Mouse (Mus musculus): ENCODE measurements around the gene Fgfr1op2. TPM values are rescaled to one million over a fixed set of nuclear protein-coding genes. Genes with fewer than 3 reads are reported as not detected.

Fgfr1op2 gene
- polyA plus RNA-seq, 1 experiment from 2014 or later, result 56.1 TPM

DNA sequence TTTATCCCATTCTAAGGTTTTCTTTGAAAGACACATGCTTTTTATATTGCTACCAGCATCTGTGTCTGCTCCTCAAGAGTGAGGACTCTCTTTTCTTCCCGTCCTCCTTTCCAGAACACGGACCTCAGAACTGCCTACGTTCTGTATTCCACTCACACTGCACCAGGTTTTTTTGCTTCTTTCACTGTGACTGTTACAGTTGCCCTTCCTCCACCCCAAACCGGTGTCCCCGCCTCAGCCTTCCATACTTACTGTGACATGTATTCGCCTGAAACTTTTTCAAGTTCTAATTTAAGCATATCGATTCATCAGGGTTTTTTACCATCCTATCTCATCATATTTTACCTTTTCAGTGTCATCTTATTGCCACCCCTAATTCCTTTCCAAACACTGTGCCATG is 1.6 kb downstream of the Fgfr1op2 start:
- no peak overlapping the region for H3K27ac ChIP-seq (ENCODE audit: low read depth, low read length)
- H3K9ac ChIP-seq (ENCODE audit: low read length), result peak overlapping the region; percentile 93
- no peaks in the 10 kb centered on the region for H3K9me3 ChIP-seq (replicated peaks; ENCODE audit: control insufficient read depth, low read length)
- ATAC-seq, result no peak
- H3K4me3 ChIP-seq (ENCODE audit: low read depth, low read length), result peak overlapping the region; percentile 85
- peak; percentile 20 for DNase-seq (ENCODE audit: low spot score)
- 15% methylated on average over 7 of the region's 7 CpGs for WGBS
- peaks cover 22% of the 10 kb centered on the region for H3K4me1 ChIP-seq (ENCODE audit: control insufficient read depth, insufficient read depth, low read length)
- peak overlapping the region; percentile 68 for H3K4me2 ChIP-seq (ENCODE audit: low read length)
- no peaks in the 10 kb centered on the region for H3K27me3 ChIP-seq (replicated peaks; ENCODE audit: control insufficient read depth, insufficient read depth, low read length)
- no peaks in the 10 kb centered on the region for H3K36me3 ChIP-seq (ENCODE audit: control insufficient read depth, insufficient read depth, low read length)

DNA sequence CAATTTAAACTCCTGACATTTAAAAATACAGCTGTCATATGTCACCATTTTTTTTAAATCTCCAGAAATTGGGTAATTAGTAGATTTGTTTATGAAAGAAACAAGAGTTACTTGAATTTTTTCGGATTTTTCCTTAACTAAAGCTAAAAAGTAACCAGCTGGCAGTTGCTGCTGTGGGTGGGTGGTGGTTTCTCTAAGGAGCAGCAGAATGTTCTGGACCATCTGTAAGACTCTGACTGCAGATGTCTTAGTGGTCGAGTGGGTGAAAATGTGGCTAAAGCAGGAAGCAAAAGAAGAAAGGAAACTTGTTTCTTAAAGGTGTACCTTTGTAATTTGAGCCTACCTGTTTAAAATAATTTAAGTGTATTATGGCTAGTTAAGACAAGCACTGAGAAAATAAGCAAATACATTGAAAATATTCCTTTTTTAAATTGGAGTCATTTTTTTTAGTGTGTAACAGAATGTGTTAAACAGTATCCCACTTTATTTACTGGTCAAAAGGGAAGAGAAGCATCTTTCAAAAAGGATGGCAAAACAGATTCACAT is 3.5 kb downstream of the Fgfr1op2 start:
- no peak for DNase-seq (ENCODE audit: low spot score)
- Histone ChIP-seq H3K4me1 (ENCODE audit: control insufficient read depth, insufficient read depth, low read length) (peaks cover 15% of the 10 kb centered on the region), H3K36me3 (ENCODE audit: control insufficient read depth, insufficient read depth, low read length) (no peaks in the 10 kb centered on the region), H3K27ac (ENCODE audit: low read depth, low read length) (no peak overlapping the region), H3K9me3 (replicated peaks; ENCODE audit: control insufficient read depth, low read length) (no peaks in the 10 kb centered on the region), H3K9ac (ENCODE audit: low read length) (no peak overlapping the region), H3K4me2 (ENCODE audit: low read length) (no peak overlapping the region), H3K27me3 (replicated peaks; ENCODE audit: control insufficient read depth, insufficient read depth, low read length) (no peaks in the 10 kb centered on the region), H3K4me3 (ENCODE audit: low read depth, low read length) (no peak overlapping the region)
- no peak for ATAC-seq
- 55% methylated on average over 2 of the region's 2 CpGs for WGBS

DNA sequence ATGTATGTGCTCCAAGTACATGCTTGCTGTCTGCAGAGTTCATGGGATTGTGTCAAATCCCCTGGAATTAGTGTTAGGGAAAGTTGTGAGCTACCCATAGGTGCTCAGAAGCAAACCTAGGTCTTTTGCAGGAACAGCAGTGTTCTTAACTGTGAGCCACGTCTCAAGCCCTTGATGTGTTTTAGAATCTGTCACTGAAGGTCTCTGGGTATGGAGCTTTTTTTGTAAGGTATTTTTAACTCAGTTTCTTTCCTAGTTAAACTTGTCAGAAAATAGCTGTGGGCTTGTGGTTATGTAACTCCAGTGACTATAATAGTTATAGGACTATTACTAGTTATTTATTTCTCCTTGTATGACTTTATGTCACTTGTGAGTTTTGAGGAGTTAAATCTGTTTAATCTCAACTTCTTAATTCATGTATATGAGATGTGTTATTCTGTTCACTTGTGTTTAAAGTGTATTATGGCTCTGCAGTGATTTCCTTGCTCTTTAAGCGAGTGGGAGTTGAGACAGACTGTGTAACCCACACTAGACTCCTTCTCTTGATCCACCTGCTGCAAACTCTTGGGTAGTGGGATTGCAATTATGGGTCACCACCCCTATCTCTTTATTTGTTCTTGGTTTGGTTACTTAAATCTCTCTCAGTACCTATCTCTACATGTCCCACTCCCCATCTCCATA is 6.5 kb downstream of the Fgfr1op2 start:
- 83% methylated on average over 2 of the region's 2 CpGs for WGBS
- ATAC-seq, result no peak
- no peak for DNase-seq (ENCODE audit: low spot score)
- no peaks in the 10 kb centered on the region for H3K27me3 ChIP-seq (replicated peaks; ENCODE audit: control insufficient read depth, insufficient read depth, low read length)
- no peaks in the 10 kb centered on the region for H3K9me3 ChIP-seq (replicated peaks; ENCODE audit: control insufficient read depth, low read length)
- H3K4me3 ChIP-seq (ENCODE audit: low read depth, low read length), result no peak overlapping the region
- H3K4me1 ChIP-seq (ENCODE audit: control insufficient read depth, insufficient read depth, low read length), result 0 out of 2 replicates have a peak, but pooled peaks cover 4% of the 10 kb centered on the region
- no peak overlapping the region for H3K9ac ChIP-seq (ENCODE audit: low read length)
- H3K27ac ChIP-seq (ENCODE audit: low read depth, low read length), result no peak overlapping the region
- no peak overlapping the region for H3K4me2 ChIP-seq (ENCODE audit: low read length)
- peaks cover 21% of the 10 kb centered on the region; the same call in 1 of the 2 replicates for H3K36me3 ChIP-seq (ENCODE audit: control insufficient read depth, insufficient read depth, low read length)

DNA sequence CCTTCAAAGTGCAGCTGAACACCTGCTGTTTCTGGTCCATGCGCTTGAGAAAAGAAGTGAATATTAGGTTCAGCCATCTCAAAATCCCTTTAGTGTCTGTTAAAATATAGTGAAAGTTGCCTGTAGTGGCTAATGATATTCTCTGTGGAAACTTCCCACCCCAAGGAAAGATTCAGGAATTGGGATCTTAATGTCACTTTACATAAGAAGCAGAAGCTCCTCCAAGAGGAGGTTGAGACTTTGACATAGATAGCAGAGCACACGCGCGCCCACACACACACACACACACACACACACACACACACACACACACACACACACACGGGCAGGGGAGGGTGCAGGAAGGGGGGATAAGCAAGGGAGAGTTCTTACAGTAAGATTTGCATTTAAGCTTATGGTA is 8.1 kb downstream of the Fgfr1op2 start:
- no peak for ATAC-seq
- Histone ChIP-seq H3K9me3 (replicated peaks; ENCODE audit: control insufficient read depth, low read length) (no peaks in the 10 kb centered on the region), H3K4me3 (ENCODE audit: low read depth, low read length) (no peak overlapping the region), H3K4me2 (ENCODE audit: low read length) (no peak overlapping the region), H3K27ac (ENCODE audit: low read depth, low read length) (no peak overlapping the region), H3K27me3 (replicated peaks; ENCODE audit: control insufficient read depth, insufficient read depth, low read length) (no peaks in the 10 kb centered on the region), H3K9ac (ENCODE audit: low read length) (no peak overlapping the region), H3K4me1 (ENCODE audit: control insufficient read depth, insufficient read depth, low read length) (no peaks in the 10 kb centered on the region), H3K36me3 (ENCODE audit: control insufficient read depth, insufficient read depth, low read length) (peaks cover 38% of the 10 kb centered on the region)
- WGBS, result 96% methylated on average over 5 of the region's 5 CpGs
- DNase-seq (ENCODE audit: low spot score), result no peak

DNA sequence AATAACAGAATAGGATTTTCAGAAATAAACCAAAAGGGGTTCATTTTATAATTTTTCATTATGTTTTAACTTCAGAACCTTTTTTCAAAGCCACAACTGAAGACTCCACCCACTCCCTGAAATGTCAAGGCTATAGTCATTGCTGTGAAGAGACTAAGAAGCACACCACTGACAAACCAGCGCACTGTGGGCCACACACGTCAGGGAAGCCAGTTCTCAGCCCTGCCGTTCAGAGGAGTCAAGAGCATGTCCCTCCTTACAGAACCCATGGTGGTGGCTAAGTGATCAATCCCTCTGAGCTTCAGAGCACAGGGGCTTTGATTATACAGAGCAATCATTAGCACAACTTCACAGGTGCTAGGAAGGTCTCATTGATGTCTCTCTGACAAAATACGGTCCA is 25.6 kb downstream of the Fgfr1op2 start:
- H3K27ac ChIP-seq (ENCODE audit: low read depth, low read length), result no peak overlapping the region
- 88% methylated on average over 4 of the region's 4 CpGs for WGBS
- no peaks in the 10 kb centered on the region for H3K9me3 ChIP-seq (replicated peaks; ENCODE audit: control insufficient read depth, low read length)
- peaks cover 81% of the 10 kb centered on the region for H3K36me3 ChIP-seq (ENCODE audit: control insufficient read depth, insufficient read depth, low read length)
- DNase-seq (ENCODE audit: low spot score), result no peak
- no peak for ATAC-seq
- no peak overlapping the region for H3K4me2 ChIP-seq (ENCODE audit: low read length)
- no peak overlapping the region for H3K4me3 ChIP-seq (ENCODE audit: low read depth, low read length)
- no peaks in the 10 kb centered on the region for H3K27me3 ChIP-seq (replicated peaks; ENCODE audit: control insufficient read depth, insufficient read depth, low read length)
- no peaks in the 10 kb centered on the region for H3K4me1 ChIP-seq (ENCODE audit: control insufficient read depth, insufficient read depth, low read length)
- no peak overlapping the region for H3K9ac ChIP-seq (ENCODE audit: low read length)

DNA sequence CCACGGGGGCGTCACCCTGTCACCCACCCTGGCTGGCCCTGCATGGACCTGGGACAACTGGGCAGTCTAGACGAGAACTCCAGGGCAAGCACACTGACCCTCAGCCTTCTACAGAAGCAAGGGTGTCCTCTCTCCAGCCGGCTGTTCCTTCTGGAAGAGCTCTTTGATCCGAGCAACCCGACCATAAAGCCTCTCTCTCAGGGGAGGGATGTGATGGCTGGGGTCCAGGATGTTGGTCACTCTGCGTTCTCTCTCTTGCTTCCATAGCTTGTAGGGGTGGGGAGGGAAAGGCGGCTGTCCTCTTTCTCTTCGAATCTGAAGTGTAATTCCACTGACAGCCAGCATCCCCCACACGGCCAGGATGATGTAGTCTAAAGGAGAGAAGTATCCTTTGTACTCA is 26.6 kb downstream of the Fgfr1op2 start:
- Histone ChIP-seq H3K36me3 (ENCODE audit: control insufficient read depth, insufficient read depth, low read length) (peaks cover 78% of the 10 kb centered on the region), H3K27ac (ENCODE audit: low read depth, low read length) (no peak overlapping the region), H3K4me2 (ENCODE audit: low read length) (no peak overlapping the region), H3K27me3 (replicated peaks; ENCODE audit: control insufficient read depth, insufficient read depth, low read length) (no peaks in the 10 kb centered on the region), H3K4me3 (ENCODE audit: low read depth, low read length) (no peak overlapping the region), H3K9me3 (replicated peaks; ENCODE audit: control insufficient read depth, low read length) (no peaks in the 10 kb centered on the region), H3K4me1 (ENCODE audit: control insufficient read depth, insufficient read depth, low read length) (no peaks in the 10 kb centered on the region), H3K9ac (ENCODE audit: low read length) (no peak overlapping the region)
- ATAC-seq (no peak), DNase-seq (ENCODE audit: low spot score) (no peak)
- WGBS, result 84% methylated on average over 10 of the region's 10 CpGs

DNA sequence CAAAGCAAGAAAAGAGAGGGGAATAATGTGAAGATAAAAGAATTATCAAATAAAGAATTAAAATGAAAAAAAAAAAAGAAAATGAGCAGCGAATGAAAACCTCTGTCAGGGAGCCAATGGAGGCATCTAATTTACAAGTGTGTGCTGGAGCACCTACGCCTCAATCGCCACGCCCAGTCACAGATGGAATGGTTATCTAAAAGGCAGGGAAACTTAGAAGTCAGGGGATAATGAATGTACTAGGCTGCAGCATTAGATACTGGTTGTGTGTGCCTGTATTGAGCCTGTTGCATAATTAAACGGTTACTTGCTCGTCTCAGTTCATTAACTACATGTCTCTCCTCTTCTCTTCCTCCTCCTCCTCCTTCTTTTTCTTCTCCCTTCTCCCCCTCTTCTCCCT is 34.4 kb downstream of the Fgfr1op2 start:
- H3K27me3 ChIP-seq (replicated peaks; ENCODE audit: control insufficient read depth, insufficient read depth, low read length), result no peaks in the 10 kb centered on the region
- H3K9me3 ChIP-seq (replicated peaks; ENCODE audit: control insufficient read depth, low read length), result no peaks in the 10 kb centered on the region
- H3K4me2 ChIP-seq (ENCODE audit: low read length), result no peak overlapping the region
- peaks cover 48% of the 10 kb centered on the region for H3K36me3 ChIP-seq (ENCODE audit: control insufficient read depth, insufficient read depth, low read length)
- no peaks in the 10 kb centered on the region for H3K4me1 ChIP-seq (ENCODE audit: control insufficient read depth, insufficient read depth, low read length)
- DNase-seq (ENCODE audit: low spot score), result no peak
- no peak overlapping the region for H3K4me3 ChIP-seq (ENCODE audit: low read depth, low read length)
- H3K9ac ChIP-seq (ENCODE audit: low read length), result no peak overlapping the region
- no peak overlapping the region for H3K27ac ChIP-seq (ENCODE audit: low read depth, low read length)
- 83% methylated on average over 6 of the region's 6 CpGs for WGBS
- ATAC-seq, result no peak

DNA sequence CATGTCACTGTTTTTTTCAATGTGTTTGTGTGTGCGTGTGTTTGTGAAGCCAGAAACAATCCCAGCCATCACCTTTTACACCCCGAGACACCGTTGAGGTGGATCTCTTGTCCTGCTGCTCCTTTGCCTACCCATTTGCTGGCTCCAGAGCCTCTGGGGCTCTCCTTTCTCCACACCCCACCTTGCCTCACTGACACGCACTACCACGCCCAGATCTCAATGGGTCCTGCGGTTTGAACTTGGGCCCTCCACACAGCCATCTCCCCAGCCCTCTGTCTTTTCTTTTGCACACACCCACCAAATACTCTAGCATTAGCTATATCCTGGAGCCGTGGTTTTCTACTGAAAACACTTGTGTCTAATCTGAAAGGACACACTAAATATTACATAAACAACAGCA is 34.9 kb downstream of the Fgfr1op2 start:
- WGBS, result 92% methylated on average over 7 of the region's 7 CpGs

DNA sequence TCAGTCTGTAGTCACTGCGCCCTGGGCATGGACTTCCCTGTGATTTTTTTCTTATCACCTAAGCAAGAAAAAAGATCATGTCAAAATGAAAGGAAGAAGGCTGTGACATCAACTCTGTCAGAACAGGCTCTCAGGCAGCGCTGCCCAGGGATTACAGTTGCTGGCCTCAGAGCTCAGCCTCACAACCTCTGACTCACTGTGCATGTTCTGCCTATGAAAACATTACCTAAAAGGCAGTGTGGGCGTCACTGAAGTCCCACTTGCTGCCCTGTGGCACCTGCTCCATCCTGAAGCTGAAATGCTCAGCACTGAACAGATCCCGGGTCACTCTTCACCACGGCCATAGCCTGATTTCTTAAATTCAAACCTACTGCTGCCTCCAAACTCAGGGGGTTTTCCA is 35.7 kb downstream of the Fgfr1op2 start:
- WGBS, result 90% methylated on average over 5 of the region's 5 CpGs
- no peak for ATAC-seq
- no peak for DNase-seq (ENCODE audit: low spot score)
- Histone ChIP-seq H3K27ac (ENCODE audit: low read depth, low read length) (no peak overlapping the region), H3K9me3 (replicated peaks; ENCODE audit: control insufficient read depth, low read length) (no peaks in the 10 kb centered on the region), H3K4me3 (ENCODE audit: low read depth, low read length) (no peak overlapping the region), H3K27me3 (replicated peaks; ENCODE audit: control insufficient read depth, insufficient read depth, low read length) (no peaks in the 10 kb centered on the region), H3K36me3 (ENCODE audit: control insufficient read depth, insufficient read depth, low read length) (peaks cover 48% of the 10 kb centered on the region), H3K4me2 (ENCODE audit: low read length) (no peak overlapping the region), H3K4me1 (ENCODE audit: control insufficient read depth, insufficient read depth, low read length) (no peaks in the 10 kb centered on the region), H3K9ac (ENCODE audit: low read length) (no peak overlapping the region)

More for the DNA sequence above, 34.9 kb downstream of the Fgfr1op2 start:
- ATAC-seq (no peak), DNase-seq (ENCODE audit: low spot score) (no peak)
- no peak overlapping the region for H3K4me3 ChIP-seq (ENCODE audit: low read depth, low read length)
- H3K9me3 ChIP-seq (replicated peaks; ENCODE audit: control insufficient read depth, low read length), result no peaks in the 10 kb centered on the region
- no peak overlapping the region for H3K27ac ChIP-seq (ENCODE audit: low read depth, low read length)
- peaks cover 48% of the 10 kb centered on the region for H3K36me3 ChIP-seq (ENCODE audit: control insufficient read depth, insufficient read depth, low read length)
- H3K4me2 ChIP-seq (ENCODE audit: low read length), result no peak overlapping the region
- no peak overlapping the region for H3K9ac ChIP-seq (ENCODE audit: low read length)
- no peaks in the 10 kb centered on the region for H3K27me3 ChIP-seq (replicated peaks; ENCODE audit: control insufficient read depth, insufficient read depth, low read length)
- no peaks in the 10 kb centered on the region for H3K4me1 ChIP-seq (ENCODE audit: control insufficient read depth, insufficient read depth, low read length)

Data from forebrain, embryonic 14.5 days (tissue).